Mouse (Mus musculus) hindbrain, embryonic 11.5 days (tissue): Measurements from ENCODE around the gene Olfr194. TPM values are rescaled to one million over a fixed set of nuclear protein-coding genes. Genes with fewer than 3 reads are reported as not detected.
"Not testable (repeated sequence)": the region's sequence is repeated elsewhere in the genome, so short reads cannot be mapped to it uniquely, and the experiment has no call there.

Source experiments
- ATAC-seq: fragments of 200-750 bp; cut with Nextera tagmentation; 2 replicates; pipeline ENCODE4 v1.8.0; 2017; ENCODE audit warnings: mild to moderate bottlenecking, moderate TSS enrichment, moderate library complexity; ENCODE audit not compliant: low FRiP score
- DNase-seq: peaks from one replicate; pipeline ENCODE4 v3.0.0-alpha.2; 2015; ENCODE audit warnings: low spot score
- H3K27ac ChIP-seq: fragments of 300-500 bp; sonication (generic); 2 replicates; pipeline ENCODE4 v1.5.1; 2014; ENCODE audit warnings: mild to moderate bottlenecking, low read depth, low read length
- H3K27me3 ChIP-seq: fragments of 300-500 bp; sonication (generic); 2 replicates; pipeline ENCODE4 v1.6.1; 2014; ENCODE audit warnings: mild to moderate bottlenecking, low read length, moderate library complexity, mixed read lengths; ENCODE audit not compliant: control insufficient read depth, insufficient read depth
- H3K36me3 ChIP-seq: fragments of 300-500 bp; sonication (generic); 2 replicates; pipeline ENCODE4 v1.6.1; 2014; ENCODE audit warnings: mild to moderate bottlenecking, low read length, moderate library complexity, mixed read lengths; ENCODE audit not compliant: control insufficient read depth, insufficient read depth
- H3K4me1 ChIP-seq: fragments of 300-500 bp; sonication (generic); replicated peaks from 2 replicates; pipeline ENCODE4 v1.6.1; 2014; ENCODE audit warnings: low read length, mixed read lengths; ENCODE audit not compliant: control insufficient read depth, insufficient read depth
- H3K4me2 ChIP-seq: fragments of 300-500 bp; sonication (generic); replicated peaks from 2 replicates; pipeline ENCODE4 v1.6.1; 2014; ENCODE audit warnings: mild to moderate bottlenecking, low read depth, low read length
- H3K4me3 ChIP-seq: fragments of 300-500 bp; sonication (generic); 2 replicates; pipeline ENCODE4 v1.5.1; 2014; ENCODE audit warnings: low read depth, low read length
- H3K9ac ChIP-seq: fragments of 300-500 bp; sonication (generic); 2 replicates; pipeline ENCODE4 v1.6.1; 2014; ENCODE audit warnings: low read depth, low read length
- H3K9me3 ChIP-seq: fragments of 300-500 bp; sonication (generic); 2 replicates; pipeline ENCODE4 v1.6.1; 2016; ENCODE audit warnings: low read length; ENCODE audit not compliant: control insufficient read depth
- WGBS: fragments of 180-500 bp; shearing (Covaris S2); extraction: QIAGEN DNeasy Blood & Tissue Kit; methylation state at CpG from one replicate; pipeline ENCODE4 v1.1.7; 2014; 5-methylcytosine and 5-hydroxymethylcytosine counted together
- polyA plus RNA-seq: library from polyadenylated mRNA; unstranded; fragments of >200 nt; fragmentation: Nextera tagmentation; extraction: Ambion mirVana; gene quantifications from 2 replicates; pipeline ENCODE4 v1.2.1, GENCODE M21; 2014

Olfr194 gene
- not detected in 2 replicates for polyA plus RNA-seq

GRCm38 (mm10) chr16:59120969-59121368 lies at the start of gene Olfr194:
Olfr194 (minus strand) TSS chr16:59121069.
- H3K27ac ChIP-seq: no peak within 1 kb of the TSS
- no peaks in the 10 kb centered on the region for H3K4me1 ChIP-seq
- H3K27me3 ChIP-seq: no peaks in the 10 kb centered on the region
- no peaks in the 10 kb centered on the region for H3K36me3 ChIP-seq
- H3K4me3 ChIP-seq: no peak within 1 kb of the TSS
- ATAC-seq (no peak), DNase-seq (no peak)
- no peak within 1 kb of the TSS for H3K4me2 ChIP-seq
- no peaks in the 10 kb centered on the region for H3K9me3 ChIP-seq
- H3K9ac ChIP-seq: no peak within 1 kb of the TSS

GRCm38 (mm10) chr16:59170354-59170753 lies 49.5 kb upstream of the Olfr194 start, which contains the start of gene Olfr196:
Olfr196 (minus strand) TSS chr16:59170454.
- Histone ChIP-seq H3K36me3 (no peaks in the 10 kb centered on the region), H3K9ac (no peak within 1 kb of the TSS), H3K27me3 (no peaks in the 10 kb centered on the region), H3K4me1 (no peaks in the 10 kb centered on the region), H3K27ac (no peak within 1 kb of the TSS), H3K4me2 (no peak within 1 kb of the TSS), H3K4me3 (no peak within 1 kb of the TSS), H3K9me3 (no peaks in the 10 kb centered on the region)
- 75% methylated on average over 3 of the region's 3 CpGs for WGBS
- ATAC-seq (no peak), DNase-seq (no peak)

GRCm38 (mm10) chr16:59151996-59152395 lies 31.1 kb upstream of the Olfr194 start:
- Histone ChIP-seq H3K9ac (no peak overlapping the region), H3K4me2 (no peak overlapping the region), H3K27me3 (no peaks in the 10 kb centered on the region), H3K4me1 (no peaks in the 10 kb centered on the region), H3K9me3 (no peaks in the 10 kb centered on the region), H3K36me3 (no peaks in the 10 kb centered on the region), H3K27ac (no peak overlapping the region), H3K4me3 (no peak overlapping the region)
- ATAC-seq: no peak
- 83% methylated on average over 2 of the region's 2 CpGs for WGBS
- DNase-seq: no peak

- Histone ChIP-seq H3K36me3 (no peaks in the 10 kb centered on the region), H3K4me1 (no peaks in the 10 kb centered on the region), H3K4me3 (no peak within 1 kb of the TSS), H3K9me3 (no peaks in the 10 kb centered on the region), H3K4me2 (no peak within 1 kb of the TSS), H3K27ac (no peak within 1 kb of the TSS), H3K9ac (no peak within 1 kb of the TSS), H3K27me3 (no peaks in the 10 kb centered on the region)
- no peak for ATAC-seq
- 96% methylated on average over 1 of the region's 1 CpGs for WGBS
- DNase-seq: no peak
Observed at GRCm38 (mm10) chr16:59146746-59147145, 25.9 kb upstream of the Olfr194 start, which contains the start of gene Olfr195. Olfr195 (plus strand) TSS chr16:59147046.

DNA sequence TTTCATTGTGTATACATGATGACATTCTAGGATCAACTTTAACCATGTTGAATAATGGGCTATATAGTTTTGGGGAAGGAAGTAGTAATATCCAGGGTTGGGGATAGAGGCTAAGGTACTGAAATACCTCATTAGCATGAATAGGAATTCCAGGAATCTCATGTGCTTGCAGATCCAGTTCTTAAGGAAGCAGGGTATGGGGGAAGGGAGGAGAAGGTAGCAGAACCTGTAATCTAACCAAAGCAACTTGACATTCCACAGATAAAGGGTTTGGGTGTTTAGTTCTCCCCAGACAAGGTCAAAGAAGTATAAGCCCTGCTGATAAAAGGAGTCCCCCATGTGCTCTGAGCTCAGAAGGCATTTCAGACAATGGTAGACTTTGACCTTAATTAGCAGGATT lies 20.2 kb upstream of the Olfr194 start:
- no peak for ATAC-seq
- DNase-seq: no peak
- Histone ChIP-seq H3K27ac (no peak overlapping the region), H3K4me2 (no peak overlapping the region), H3K27me3 (no peaks in the 10 kb centered on the region), H3K36me3 (no peaks in the 10 kb centered on the region), H3K9ac (no peak overlapping the region), H3K4me3 (no peak overlapping the region), H3K9me3 (no peaks in the 10 kb centered on the region), H3K4me1 (no peaks in the 10 kb centered on the region)

GRCm38 (mm10) chr16:59130740-59131139 lies 9.9 kb upstream of the Olfr194 start:
- H3K27me3 ChIP-seq: no peaks in the 10 kb centered on the region
- H3K27ac ChIP-seq: no peak overlapping the region
- no peak overlapping the region for H3K9ac ChIP-seq
- WGBS: 91% methylated on average over 1 of the region's 1 CpGs
- no peak overlapping the region for H3K4me2 ChIP-seq
- H3K4me3 ChIP-seq: no peak overlapping the region
- no peaks in the 10 kb centered on the region for H3K36me3 ChIP-seq
- H3K4me1 ChIP-seq: no peaks in the 10 kb centered on the region
- no peaks in the 10 kb centered on the region for H3K9me3 ChIP-seq
- DNase-seq (no peak), ATAC-seq (no peak)

DNA sequence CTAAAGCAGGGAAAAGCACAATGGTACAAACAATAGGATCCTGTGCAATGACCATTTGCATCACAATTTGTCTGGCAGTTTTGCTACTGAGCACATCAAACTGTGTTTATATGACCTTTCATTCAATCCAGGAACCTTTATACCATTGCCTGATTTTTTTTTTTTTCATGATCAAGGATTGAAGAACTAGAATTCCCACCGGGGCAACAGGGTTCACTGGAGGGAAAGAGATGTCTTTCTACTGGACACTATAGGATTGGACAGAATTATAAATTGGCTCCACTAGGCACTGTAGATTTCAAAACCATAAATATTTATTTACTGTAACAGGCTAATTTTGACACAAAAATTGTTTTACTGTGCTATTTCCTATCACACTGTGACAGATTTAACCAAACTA lies 9.1 kb downstream of the Olfr194 start, which contains the start of gene Olfr193:
Olfr193 (minus strand) TSS at position 101 of the 400 bp plus-strand sequence.
- no peak for DNase-seq
- no peak within 1 kb of the TSS for H3K4me3 ChIP-seq
- H3K4me1 ChIP-seq: no peaks in the 10 kb centered on the region
- H3K36me3 ChIP-seq: no peaks in the 10 kb centered on the region
- no peak within 1 kb of the TSS for H3K4me2 ChIP-seq
- H3K27me3 ChIP-seq: no peaks in the 10 kb centered on the region
- WGBS: 80% methylated on average over 1 of the region's 1 CpGs
- H3K9me3 ChIP-seq: no peaks in the 10 kb centered on the region
- no peak within 1 kb of the TSS for H3K27ac ChIP-seq
- H3K9ac ChIP-seq: no peak within 1 kb of the TSS
- ATAC-seq: no peak

GRCm38 (mm10) chr16:59108522-59108921 lies 12.3 kb downstream of the Olfr194 start:
- not testable (repeated sequence) for DNase-seq

DNA sequence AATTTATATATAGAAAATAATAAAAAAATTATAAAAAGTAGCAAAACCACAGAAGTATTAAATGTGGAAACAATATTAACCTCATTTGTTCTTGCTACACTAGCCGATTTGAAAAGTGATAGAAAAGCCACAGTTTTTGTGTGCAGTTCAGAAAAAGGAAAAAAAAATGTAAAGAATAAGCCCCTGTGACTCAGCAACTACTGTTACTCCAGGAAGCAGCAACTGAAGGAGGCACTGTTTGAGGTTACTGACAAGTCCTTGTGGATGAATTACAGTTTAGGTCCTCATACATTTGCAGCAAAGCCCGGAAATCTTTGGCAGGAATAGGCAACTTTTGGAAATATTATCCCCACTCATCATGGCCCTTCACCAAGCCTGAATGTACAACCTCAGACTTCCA lies 15.6 kb downstream of the Olfr194 start:
- WGBS: 87% methylated on average over 2 of the region's 2 CpGs
- H3K9me3 ChIP-seq: no peaks in the 10 kb centered on the region

More at GRCm38 (mm10) chr16:59108522-59108921, 12.3 kb downstream of the Olfr194 start:
- H3K4me2 ChIP-seq, H3K9ac ChIP-seq, H3K4me3 ChIP-seq, H3K9me3 ChIP-seq, H3K36me3 ChIP-seq, H3K27ac ChIP-seq, H3K4me1 ChIP-seq, ATAC-seq, H3K27me3 ChIP-seq: not testable (repeated sequence)
- WGBS: 68% methylated on average over 5 of the region's 5 CpGs

More for the DNA sequence above, 15.6 kb downstream of the Olfr194 start:
- H3K4me1 ChIP-seq: no peaks in the 10 kb centered on the region
- no peak overlapping the region for H3K9ac ChIP-seq
- H3K4me3 ChIP-seq: no peak overlapping the region
- ATAC-seq (no peak), DNase-seq (no peak)
- no peak overlapping the region for H3K27ac ChIP-seq
- no peaks in the 10 kb centered on the region for H3K27me3 ChIP-seq
- H3K36me3 ChIP-seq: no peaks in the 10 kb centered on the region
- H3K4me2 ChIP-seq: no peak overlapping the region
